Mouse (Mus musculus) stomach, postnatal 0 days (tissue): ENCODE measurements around the gene Rbms3.

ENCODE experiments used
- CTCF ChIP-seq: IDR thresholded peaks from 2 replicates; pipeline ENCODE4 v1.5.1; 2016; ENCODE audit warnings: antibody characterized with exemption, low read depth, mild to moderate bottlenecking, moderate library complexity
- EP300 ChIP-seq: optimal IDR thresholded peaks from 2 replicates; pipeline ENCODE3; 2016; ENCODE audit warnings: antibody characterized with exemption

DNA sequence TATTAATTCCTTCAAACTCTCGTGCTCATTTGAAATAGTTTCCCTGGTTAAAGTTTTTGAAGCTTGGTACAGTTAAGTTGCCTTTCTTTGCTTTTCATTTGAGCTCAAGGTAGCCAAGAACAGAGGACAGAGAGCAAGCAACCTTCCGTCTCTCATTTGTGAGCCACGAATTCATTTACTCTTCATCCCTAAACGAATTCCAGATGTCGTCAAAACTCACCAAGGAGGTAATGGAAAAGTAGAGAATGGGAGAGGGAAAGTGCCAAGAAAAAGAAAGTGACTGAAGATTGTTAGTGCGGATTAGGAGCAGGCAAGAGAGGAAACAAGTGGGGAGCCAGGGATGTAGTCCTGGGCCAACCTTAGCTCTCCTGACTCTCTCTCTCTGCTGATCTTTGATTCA, 630.5 kb downstream of the Rbms3 start:
- TF ChIP-seq CTCF: no peak
- no peak for TF ChIP-seq EP300
